Mouse (Mus musculus): ENCODE data around the gene Zbtb37.

The Zbtb37 gene

DNA sequence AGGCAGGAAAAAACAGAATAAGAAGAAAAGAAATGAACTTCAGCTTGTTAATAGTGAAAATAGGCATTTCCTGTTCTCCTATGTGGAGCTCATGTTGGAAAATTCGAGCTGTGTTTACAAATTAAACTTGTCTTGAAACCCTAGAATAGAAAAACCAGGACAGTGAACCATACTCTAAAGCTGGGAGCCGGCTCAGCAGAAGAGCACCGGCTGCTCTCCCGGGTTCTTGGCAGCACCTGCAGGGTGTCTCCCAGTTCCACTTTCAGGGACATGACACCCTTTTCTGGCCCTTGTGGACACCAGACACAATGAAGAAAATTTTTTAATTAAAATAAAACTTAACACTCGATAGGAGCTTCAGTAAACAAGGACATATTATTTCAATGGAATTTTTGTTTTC, 66.0 kb downstream of the Zbtb37 start:
- no peak for DNase-seq

- no peak for DNase-seq
These were observed 67.4 kb downstream of the Zbtb37 start for GRCm38 (mm10) chr1:160967268-160967667.

DNA sequence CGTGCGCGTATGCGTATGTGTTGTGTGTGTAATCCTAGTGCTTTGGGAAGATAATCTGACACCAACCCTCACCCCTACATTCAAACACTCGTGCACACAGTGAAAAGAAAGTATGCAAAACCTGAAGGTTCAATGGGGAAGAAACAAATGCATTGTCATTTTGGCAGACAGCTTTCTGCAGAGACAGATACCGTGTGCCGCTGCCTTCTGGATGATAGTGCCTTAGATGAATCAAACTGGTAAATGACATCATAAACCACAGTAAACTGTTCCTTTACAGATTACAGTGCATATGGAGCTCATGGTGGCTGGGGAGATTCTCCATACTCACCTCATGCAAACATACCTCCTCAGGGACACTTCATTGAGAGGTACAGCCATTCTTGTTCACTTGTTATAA, 71.5 kb downstream of the Zbtb37 start:
- DNase-seq, result no peak
